Mouse (Mus musculus): ENCODE data around the gene Abca5.

DNA sequence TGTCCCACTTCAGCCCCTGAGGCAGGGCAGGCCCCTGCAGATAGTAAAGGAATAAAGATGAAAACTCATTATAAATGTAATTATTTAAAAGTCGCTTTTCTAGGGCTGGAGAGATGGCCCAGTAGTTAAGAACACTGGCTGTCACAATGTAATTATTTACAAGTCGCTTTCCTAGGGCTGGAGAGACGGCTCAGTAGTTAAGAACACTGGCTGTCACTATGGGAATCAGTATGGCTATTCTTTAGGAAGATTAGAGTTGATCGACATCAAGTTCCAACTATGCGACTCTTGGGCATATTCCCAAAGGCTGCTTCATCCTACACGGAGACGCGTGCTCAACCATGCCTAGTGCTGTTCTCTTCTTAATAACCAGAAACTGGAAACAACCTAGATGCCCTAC is 15.2 kb downstream of the Abca5 start:
- TF ChIP-seq ZNF384 (IDR thresholded peaks at IDR 0.05; ENCODE audit: low read depth, low read length) (no peak), MAFK (IDR thresholded peaks at IDR 0.05; ENCODE audit: insufficient read depth, low read depth, low read length) (no peak)
